Mouse (Mus musculus): ENCODE results near the gene Cgn.
"Not testable (repeated sequence)": the region's sequence is repeated elsewhere in the genome, so short reads cannot be mapped to it uniquely, and the experiment has no call there.

The Cgn gene

GRCm38 (mm10) chr3:94789516-94789915 lies 3.2 kb upstream of the Cgn start:
- DNase-seq (ENCODE audit: low spot score), result no peak

GRCm38 (mm10) chr3:94789071-94789470 lies 2.8 kb upstream of the Cgn start:
- no peak for DNase-seq (ENCODE audit: low spot score)

- no peak for DNase-seq (ENCODE audit: low spot score)
Observed at GRCm38 (mm10) chr3:94787122-94787780, 959 bp upstream of the Cgn start.

GRCm38 (mm10) chr3:94785958-94786357 lies 334 bp downstream of the Cgn start:
- DNase-seq (ENCODE audit: low spot score), result no peak

- no peak for DNase-seq (ENCODE audit: low spot score)
Observed at GRCm38 (mm10) chr3:94784171-94784701, 2.1 kb downstream of the Cgn start.

GRCm38 (mm10) chr3:94783462-94783931 lies 2.8 kb downstream of the Cgn start:
- no peak for DNase-seq (ENCODE audit: low spot score)

- no peak for DNase-seq (ENCODE audit: low spot score)
Observed at GRCm38 (mm10) chr3:94782936-94783335, 3.4 kb downstream of the Cgn start.

GRCm38 (mm10) chr3:94781356-94781755 lies 4.9 kb downstream of the Cgn start:
- DNase-seq (ENCODE audit: low spot score), result no peak

- DNase-seq (ENCODE audit: low spot score), result no peak
Observed at GRCm38 (mm10) chr3:94775886-94776285, 10.4 kb downstream of the Cgn start.

GRCm38 (mm10) chr3:94774039-94774438 lies 12.3 kb downstream of the Cgn start:
- DNase-seq (ENCODE audit: low spot score), result no peak

- not testable (repeated sequence) for DNase-seq (ENCODE audit: low spot score)
Observed at GRCm38 (mm10) chr3:94765456-94765855, 20.8 kb downstream of the Cgn start.

GRCm38 (mm10) chr3:94764545-94765292 lies 21.6 kb downstream of the Cgn start:
- DNase-seq (ENCODE audit: low spot score), result not testable (repeated sequence)

GRCm38 (mm10) chr3:94758427-94758826 lies 27.9 kb downstream of the Cgn start:
- not testable (repeated sequence) for DNase-seq (ENCODE audit: low spot score)

GRCm38 (mm10) chr3:94758056-94758409 lies 28.3 kb downstream of the Cgn start:
- not testable (repeated sequence) for DNase-seq (ENCODE audit: low spot score)

GRCm38 (mm10) chr3:94757251-94758055 lies 28.8 kb downstream of the Cgn start:
- DNase-seq (ENCODE audit: low spot score), result not testable (repeated sequence)

GRCm38 (mm10) chr3:94745691-94746090 lies 40.6 kb downstream of the Cgn start:
- no peak for DNase-seq (ENCODE audit: low spot score)

- DNase-seq (ENCODE audit: low spot score), result not testable (repeated sequence)
Observed at GRCm38 (mm10) chr3:94723637-94724036, 62.7 kb downstream of the Cgn start.

- not testable (repeated sequence) for DNase-seq (ENCODE audit: low spot score)
Observed at GRCm38 (mm10) chr3:94718253-94718652, 68.0 kb downstream of the Cgn start.

- not testable (repeated sequence) for DNase-seq (ENCODE audit: low spot score)
Observed at GRCm38 (mm10) chr3:94713424-94713823, 72.9 kb downstream of the Cgn start.

GRCm38 (mm10) chr3:94710591-94710990 lies 75.7 kb downstream of the Cgn start:
- DNase-seq (ENCODE audit: low spot score), result not testable (repeated sequence)

All from urinary bladder, postnatal 10 days (tissue).